Mouse (Mus musculus) cortical plate, adult 2 months (tissue): ENCODE measurements around the gene Lrrc9.

ENCODE experiments used
- CTCF ChIP-seq: fragments of 200-500 bp; IDR thresholded peaks from 2 replicates; pipeline ENCODE4 v1.5.1; 2011; ENCODE audit warnings: mild to moderate bottlenecking, control low read depth, low read length; ENCODE audit not compliant: insufficient read depth; ENCODE audit errors: extremely low read depth
- POLR2A ChIP-seq: fragments of 200-500 bp; IDR thresholded peaks from 2 replicates; pipeline ENCODE4 v1.6.1; 2011; ENCODE audit warnings: mild to moderate bottlenecking, low read length, control low read depth; ENCODE audit not compliant: insufficient read depth; ENCODE audit errors: extremely low read depth

DNA sequence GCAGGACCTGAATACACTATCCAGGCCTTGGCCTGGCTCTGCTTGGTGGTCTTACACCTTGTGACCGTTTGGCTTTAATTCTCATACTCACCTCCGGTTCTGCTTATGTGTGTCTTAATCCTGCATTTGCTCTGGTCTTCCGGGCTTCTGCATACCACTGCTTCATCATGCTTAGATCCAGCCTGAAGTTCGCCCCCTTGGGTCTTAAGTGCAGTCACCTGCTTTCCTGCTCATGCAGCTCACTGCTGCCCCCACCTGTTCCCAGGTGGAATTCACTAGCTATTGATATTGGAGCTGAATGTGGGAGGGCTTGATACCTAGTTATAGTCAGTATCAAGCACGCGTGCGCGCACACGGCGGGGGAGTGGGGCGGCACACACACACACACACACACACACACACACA is 13.9 kb upstream of the Lrrc9 start:
- TF ChIP-seq POLR2A: no peak
- peak; percentile 87 for TF ChIP-seq CTCF
